Mouse (Mus musculus) brain, adult 2 months (tissue): ENCODE measurements at regions not wholly inside any gene's neighbourhood (a gene's known extent, or its start where the extent isn't known, plus 50 kb on each side); places are given as distances from the start of the nearest gene placed in this dataset.
"Not testable (repeated sequence)": the region's sequence is repeated elsewhere in the genome, so short reads cannot be mapped to it uniquely, and the experiment has no call there.

ENCODE experiments used
- DNase-seq: peaks from one replicate; pipeline ENCODE4 v3.0.0; 2011; ENCODE audit warnings: low read depth, low spot score

- DNase-seq, result no peak
Measured at GRCm38 (mm10) chr6:103809986-103810341, 299.6 kb downstream of the Chl1 start.

- DNase-seq, result peak; percentile 74
Measured at GRCm38 (mm10) chr6:103810342-103811001, 300.1 kb downstream of the Chl1 start.

- not testable (repeated sequence) for DNase-seq
Measured at GRCm38 (mm10) chr6:103816396-103816795, 306.0 kb downstream of the Chl1 start.

GRCm38 (mm10) chr6:103826042-103826441 is 315.7 kb downstream of the Chl1 start:
- DNase-seq, result peak; percentile 47

- DNase-seq, result no peak
Measured at GRCm38 (mm10) chr6:103827623-103828022, 317.2 kb downstream of the Chl1 start.

GRCm38 (mm10) chr6:103828866-103829265 is 318.5 kb downstream of the Chl1 start:
- DNase-seq, result no peak

GRCm38 (mm10) chr6:103832301-103832700 is 321.9 kb downstream of the Chl1 start:
- peak; percentile 53 for DNase-seq

GRCm38 (mm10) chr6:103832808-103833207 is 322.4 kb downstream of the Chl1 start:
- DNase-seq, result peak; percentile 60

- DNase-seq, result peak; percentile 75
Measured at GRCm38 (mm10) chr6:103833501-103834132, 323.2 kb downstream of the Chl1 start.

GRCm38 (mm10) chr6:103834726-103835229 is 324.4 kb downstream of the Chl1 start:
- no peak for DNase-seq

GRCm38 (mm10) chr6:103859787-103860186 is 349.4 kb downstream of the Chl1 start:
- no peak for DNase-seq

- peak; percentile 7 for DNase-seq
Measured at GRCm38 (mm10) chr6:103893455-103893854, 383.1 kb downstream of the Chl1 start.

GRCm38 (mm10) chr6:103924504-103924903 is 414.1 kb downstream of the Chl1 start:
- DNase-seq, result peak; percentile 60

- DNase-seq, result peak; percentile 63
Measured at GRCm38 (mm10) chr6:103927094-103927493, 416.7 kb downstream of the Chl1 start.

- no peak for DNase-seq
Measured at GRCm38 (mm10) chr6:103940345-103940744, 430.0 kb downstream of the Chl1 start.

GRCm38 (mm10) chr6:103944361-103944760 is 434.0 kb downstream of the Chl1 start:
- DNase-seq, result peak; percentile 63

GRCm38 (mm10) chr6:103947474-103947873 is 437.1 kb downstream of the Chl1 start:
- no peak for DNase-seq

GRCm38 (mm10) chr6:103953134-103953771 is 442.9 kb downstream of the Chl1 start:
- peak; percentile 3 for DNase-seq

- peak; percentile 71 for DNase-seq
Measured at GRCm38 (mm10) chr6:103959002-103959401, 448.6 kb downstream of the Chl1 start.

GRCm38 (mm10) chr6:103967811-103968420 is 457.5 kb downstream of the Chl1 start:
- no peak for DNase-seq

GRCm38 (mm10) chr6:103999186-103999585 is 488.8 kb downstream of the Chl1 start:
- no peak for DNase-seq

- DNase-seq, result peak; percentile 94
Measured at GRCm38 (mm10) chr6:104028439-104029091, 464.0 kb upstream of the Cntn6 start.
